Mouse (Mus musculus) CH12.LX (cell line): ENCODE measurements at regions not wholly inside any gene's neighbourhood (a gene's known extent, or its start where the extent isn't known, plus 50 kb on each side); places are given as distances from the start of the nearest gene placed in this dataset.
"Not testable (repeated sequence)": the region's sequence is repeated elsewhere in the genome, so short reads cannot be mapped to it uniquely, and the experiment has no call there.

Experiments
- DNase-seq: peaks from one replicate; pipeline ENCODE4 v3.0.0-alpha.2; 2013; ENCODE audit errors: extremely low read depth
- H3K27ac ChIP-seq: 2 replicates; pipeline ENCODE4 v1.5.1; 2012; ENCODE audit warnings: low read depth, mild to moderate bottlenecking, control low read depth, moderate library complexity; ENCODE audit not compliant: insufficient read depth
- H3K27me3 ChIP-seq: replicated peaks from 2 replicates; pipeline ENCODE3; 2012; ENCODE audit warnings: inconsistent platforms
- H3K36me3 ChIP-seq, 2 experiments: replicated peaks in 1 of 2; 2 replicates each; pipeline versions ENCODE3 to v1.6.1; 2012; ENCODE audit warnings: inconsistent platforms in 1 of 2, low read length in 1 of 2, mild to moderate bottlenecking in 1 of 2, mixed read lengths in 1 of 2, moderate library complexity in 1 of 2; ENCODE audit not compliant: control insufficient read depth in 1 of 2, insufficient read depth in 1 of 2
- H3K4me1 ChIP-seq, 2 experiments: 2 replicates each; pipeline ENCODE4 v1.6.1; 2012; ENCODE audit warnings: inconsistent platforms in 1 of 2, moderate library complexity in 1 of 2; ENCODE audit not compliant: insufficient read depth in 2 of 2, control insufficient read depth in 1 of 2
- H3K4me2 ChIP-seq: 2 replicates; pipeline ENCODE4 v1.6.1; 2012; ENCODE audit warnings: low read depth, mild to moderate bottlenecking, control low read depth; ENCODE audit not compliant: poor library complexity, insufficient read depth, severe bottlenecking
- H3K4me3 ChIP-seq, 3 experiments: fragments of 150-350 bp in 1 of 3; sonication (generic) in 1 of 3; replicated peaks in 1 of 3; 2 replicates each; pipeline versions ENCODE3 to v1.5.1; 2011 to 2012; ENCODE audit warnings: low read depth in 2 of 3, low read length in 2 of 3, mild to moderate bottlenecking in 2 of 3, moderate library complexity in 2 of 3, control low read depth in 1 of 3, improper control_type of control experiment in 1 of 3, inconsistent platforms in 1 of 3, mixed read lengths in 1 of 3; ENCODE audit not compliant: poor library complexity in 1 of 3
- H3K79me2 ChIP-seq: replicated peaks from 2 replicates; pipeline ENCODE4 v1.6.1; 2012; ENCODE audit warnings: mild to moderate bottlenecking, moderate library complexity; ENCODE audit not compliant: control insufficient read depth, poor library complexity, insufficient read depth, severe bottlenecking; ENCODE audit errors: extremely low read depth
- H3K9ac ChIP-seq: 2 replicates; pipeline ENCODE4 v1.6.1; 2012; ENCODE audit warnings: low read depth, mild to moderate bottlenecking, control low read depth, moderate library complexity; ENCODE audit not compliant: insufficient read depth
- H3K9me3 ChIP-seq: replicated peaks from 2 replicates; pipeline ENCODE3; 2012; ENCODE audit warnings: low read length, inconsistent platforms, mixed read lengths
- BHLHE40 ChIP-seq: IDR thresholded peaks from 2 replicates; pipeline ENCODE4 v1.6.1; 2011; ENCODE audit warnings: mild to moderate bottlenecking, low read depth, low read length, improper control_type of control experiment
- CHD1 ChIP-seq: IDR thresholded peaks from 2 replicates; pipeline ENCODE4 v1.6.1; 2012; ENCODE audit warnings: low read depth, low read length, improper control_type of control experiment, inconsistent platforms
- E2F4 ChIP-seq: IDR thresholded peaks from 2 replicates; pipeline ENCODE4 v1.6.1; 2011; ENCODE audit warnings: low read depth, low read length, improper control_type of control experiment; ENCODE audit not compliant: insufficient replicate concordance
- ETS1 ChIP-seq: conservative IDR thresholded peaks from 2 replicates; pipeline ENCODE4 v1.6.1; 2012; ENCODE audit warnings: low read depth, mild to moderate bottlenecking, inconsistent platforms, low read length, improper control_type of control experiment, moderate library complexity
- KAT2A ChIP-seq: IDR thresholded peaks from 2 replicates; pipeline ENCODE4 v1.6.1; 2012; ENCODE audit warnings: low read length, improper control_type of control experiment, inconsistent platforms; ENCODE audit not compliant: insufficient replicate concordance
- MXI1 ChIP-seq: IDR thresholded peaks from 2 replicates; pipeline ENCODE4 v1.6.1; 2011; ENCODE audit warnings: mild to moderate bottlenecking, low read depth, low read length, improper control_type of control experiment
- POLR2A ChIP-seq: IDR thresholded peaks from 2 replicates; pipeline ENCODE4 v1.6.1; 2011; ENCODE audit warnings: low read depth, mild to moderate bottlenecking, improper control_type of control experiment, low read length
- POLR2AphosphoS2 ChIP-seq: IDR thresholded peaks from 2 replicates; pipeline ENCODE4 v1.6.1; 2011; ENCODE audit warnings: low read depth, low read length, improper control_type of control experiment
- RAD21 ChIP-seq: IDR thresholded peaks from 2 replicates; pipeline ENCODE4 v1.6.1; 2011; ENCODE audit warnings: low read depth, mild to moderate bottlenecking, low read length, improper control_type of control experiment, moderate library complexity
- SIN3A ChIP-seq: IDR thresholded peaks from 2 replicates; pipeline ENCODE4 v1.6.1; 2012; ENCODE audit warnings: low read length, improper control_type of control experiment, inconsistent platforms
- UBTF ChIP-seq: IDR thresholded peaks from 2 replicates; pipeline ENCODE4 v1.6.1; 2012; ENCODE audit warnings: low read depth, mild to moderate bottlenecking, inconsistent platforms, low read length, improper control_type of control experiment, moderate library complexity
- ZC3H11A ChIP-seq: IDR thresholded peaks from 2 replicates; pipeline ENCODE4 v1.6.1; 2012; ENCODE audit warnings: low read depth, mild to moderate bottlenecking, inconsistent platforms, low read length, improper control_type of control experiment
- dilution Hi-C: fragments of 300-500 bp; cut with MboI; formaldehyde crosslinking; loops from 2 replicates; pipeline ENCODE4 v1.14.3; 2020; ENCODE audit warnings: low sequenced_read_pairs; ENCODE audit not compliant: extremely low pct_unique_long_range_greater_than_20kb, extremely low pct_ligation_motif_present
- in situ Hi-C: fragments of 300-500 bp; cut with MboI; formaldehyde crosslinking; loops from 3 replicates; pipeline ENCODE4 v1.14.3; 2019; ENCODE audit warnings: low sequenced_read_pairs, low pct_ligation_motif_present, low pct_unique_long_range_greater_than_20kb, mixed read lengths

DNA sequence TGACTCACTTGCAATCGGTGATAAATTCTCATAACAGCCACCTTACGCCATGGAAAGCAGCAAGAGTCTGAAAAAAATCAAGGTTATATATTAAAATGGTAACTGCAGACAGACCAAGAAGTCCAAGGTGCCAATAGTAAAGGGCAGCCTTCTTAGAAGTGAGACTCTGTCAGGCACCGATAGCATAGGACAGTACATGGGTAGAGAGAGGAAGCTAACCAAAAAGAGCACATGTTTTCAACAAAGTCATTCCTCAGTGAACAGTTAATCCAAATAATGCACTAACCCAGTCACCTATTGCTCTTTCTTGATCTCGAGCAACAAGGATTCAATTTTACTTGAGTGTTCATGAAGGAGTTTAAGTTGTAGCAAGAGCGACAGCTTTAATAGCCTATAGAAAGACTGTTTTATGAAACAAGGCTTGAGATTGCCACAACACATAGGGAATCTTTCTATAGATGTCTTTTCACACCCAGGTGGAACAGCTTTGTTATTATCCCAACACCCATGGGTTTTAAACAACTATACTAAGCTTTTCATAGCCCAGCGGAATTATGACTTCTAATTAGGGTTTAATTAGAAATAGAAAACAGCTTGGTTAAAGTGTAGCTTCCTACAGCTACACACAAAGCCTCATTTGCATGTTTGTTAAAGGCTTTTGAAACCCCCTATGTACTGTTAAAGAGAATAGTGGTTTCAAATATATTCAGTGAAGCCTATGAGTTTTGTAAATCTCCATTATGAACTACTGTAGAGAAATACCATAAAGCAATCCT, 269.9 kb downstream of the Htr7 start:
- Histone ChIP-seq H3K79me2 (no peaks in the 10 kb centered on the region), H3K4me2 (no peak overlapping the region), H3K9ac (no peak overlapping the region), H3K27ac (no peak overlapping the region), H3K9me3 (no peaks in the 10 kb centered on the region), H3K27me3 (no peaks in the 10 kb centered on the region)
- in situ Hi-C loops = no loop called here
- no peak for DNase-seq
- dilution Hi-C loops = no loop called here
- TF ChIP-seq POLR2AphosphoS2 (no peak), SIN3A (no peak), POLR2A (no peak), MXI1 (no peak), ZC3H11A (no peak), RAD21 (no peak), BHLHE40 (no peak), E2F4 (no peak)
- TF ChIP-seq, all 38 proteins: peak for 0
- H3K4me1 ChIP-seq = no peaks in the 10 kb centered on the region
- no peak overlapping the region for H3K4me3 ChIP-seq
- no peaks in the 10 kb centered on the region for H3K36me3 ChIP-seq

DNA sequence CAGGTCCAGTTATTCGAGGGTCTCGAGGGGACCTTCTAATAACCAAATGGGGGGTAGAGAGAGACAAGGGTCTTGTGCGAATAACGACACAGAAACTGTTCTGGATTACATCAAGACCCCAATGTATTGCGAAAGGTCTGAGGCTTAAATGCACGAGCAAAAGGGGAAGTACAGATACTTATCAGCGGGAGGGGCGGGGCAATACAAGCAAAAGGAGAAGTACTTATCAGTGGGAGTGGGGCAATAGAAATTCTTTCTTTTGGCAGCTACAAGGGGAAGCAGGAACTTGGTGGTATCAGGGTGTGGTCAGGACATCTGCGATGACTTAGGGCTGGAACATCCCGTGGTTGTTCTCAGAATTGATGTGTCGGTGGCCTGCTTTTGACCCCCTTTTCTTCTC, 295.6 kb downstream of the Htr7 start:
- H3K27ac ChIP-seq, H3K4me1 ChIP-seq, in situ Hi-C loops, H3K36me3 ChIP-seq, H3K27me3 ChIP-seq, H3K4me3 ChIP-seq, H3K9me3 ChIP-seq, dilution Hi-C loops, H3K9ac ChIP-seq, H3K4me2 ChIP-seq, H3K79me2 ChIP-seq: not testable (repeated sequence)
- peak; percentile 9 for DNase-seq

- DNase-seq = no peak
- Histone ChIP-seq H3K9me3 (peaks cover 6% of the 10 kb centered on the region), H3K79me2 (no peaks in the 10 kb centered on the region), H3K4me2 (no peak overlapping the region), H3K27me3 (no peaks in the 10 kb centered on the region), H3K4me3 (no peak overlapping the region), H3K9ac (no peak overlapping the region), H3K4me1 (peaks cover 0 to 12% of the 10 kb centered on the region in 2 experiments; a peak in 2 of 4 replicates), H3K27ac (no peak overlapping the region), H3K36me3 (no peaks in the 10 kb centered on the region)
- in situ Hi-C loops = no loop called here
- no peak for TF ChIP-seq UBTF
- no peak for TF ChIP-seq ETS1
- no peak for TF ChIP-seq KAT2A
- TF ChIP-seq CHD1 = no peak
- dilution Hi-C loops = no loop called here
Observed at GRCm38 (mm10) chr19:35759701-35760100, 297.6 kb downstream of the Htr7 start.
